Mouse (Mus musculus) cerebellum, adult 2 months (tissue): ENCODE results near the gene Atp2b2. TPM values are rescaled to one million over a fixed set of nuclear protein-coding genes. Genes with fewer than 3 reads are reported as not detected.

Experiments used
- DNase-seq, 2 experiments: peaks; one replicate each; pipeline ENCODE4 v3.0.0; 2021
- H3K27ac ChIP-seq: fragments of 200-500 bp; 2 replicates; pipeline ENCODE4 v1.5.1; 2012; ENCODE audit warnings: low read length, control low read depth, inconsistent platforms; ENCODE audit not compliant: insufficient read depth
- H3K27me3 ChIP-seq: fragments of 200-500 bp; 2 replicates; pipeline ENCODE4 v1.6.1; 2012; ENCODE audit warnings: inconsistent platforms, mild to moderate bottlenecking, low read length, moderate library complexity; ENCODE audit not compliant: control insufficient read depth, insufficient read depth
- H3K4me1 ChIP-seq: fragments of 200-500 bp; 2 replicates; pipeline ENCODE4 v1.6.1; 2011; ENCODE audit warnings: low read length; ENCODE audit not compliant: control insufficient read depth, insufficient read depth
- H3K4me3 ChIP-seq: fragments of 200-500 bp; replicated peaks from 2 replicates; pipeline ENCODE3; 2011; ENCODE audit warnings: mild to moderate bottlenecking, low read depth, low read length, control low read depth; ENCODE audit not compliant: insufficient read depth
- CTCF ChIP-seq: fragments of 200-500 bp; IDR thresholded peaks from 2 replicates; pipeline ENCODE4 v1.5.1; 2011; ENCODE audit warnings: low read depth, mild to moderate bottlenecking, control low read depth, low read length, moderate library complexity, borderline replicate concordance; ENCODE audit not compliant: insufficient read depth
- POLR2A ChIP-seq: fragments of 200-500 bp; IDR thresholded peaks from 2 replicates; pipeline ENCODE4 v1.6.1; 2011; ENCODE audit warnings: low read length, control low read depth, borderline replicate concordance; ENCODE audit not compliant: insufficient read depth
- WGBS: fragments of 180-500 bp; shearing (Covaris S2); methylation state at CpG from one replicate; pipeline ENCODE4 v1.1.7; 2018; 5-methylcytosine and 5-hydroxymethylcytosine counted together
- polyA plus RNA-seq: library from polyadenylated mRNA; depleted of rRNA; stranded (reverse); fragments of >200 nt; gene quantifications from 2 replicates; pipeline ENCODE4 v1.2.3, GENCODE M21; 2012; rRNA removed

Gene Atp2b2
- polyA plus RNA-seq, 1 experiment, result 217 TPM

GRCm38 (mm10) chr6:113695203-113695602, 347.2 kb downstream of the Atp2b2 start:
- Histone ChIP-seq H3K4me3 (no peak overlapping the region), H3K4me1 (peaks cover 2% of the 10 kb centered on the region), H3K27ac (no peak overlapping the region), H3K27me3 (no peaks in the 10 kb centered on the region)
- DNase-seq, result no peak
- TF ChIP-seq CTCF (no peak), POLR2A (no peak)
- WGBS, result 47% methylated on average over 1 of the region's 1 CpGs

Other genes with a start within 250 kb of the Atp2b2 start
- 158 and 216 TPM in 2 replicates for gene Slc6a11, start 88.6 kb upstream of the Atp2b2 start, polyA plus RNA-seq
- gene Slc6a1, start 240.0 kb upstream of the Atp2b2 start, polyA plus RNA-seq, result 483 and 522 TPM in 2 replicates